Mouse (Mus musculus): ENCODE results near the gene Nefh. TPM values are rescaled to one million over a fixed set of nuclear protein-coding genes. Genes with fewer than 3 reads are reported as not detected.

The Nefh gene
- polyA plus RNA-seq, 1 experiment from 2014 or later, result 0.57 TPM

- Histone ChIP-seq H3K36me3 (peaks cover 46% of the 10 kb centered on the region), H3K9me3 (replicated peaks) (no peaks in the 10 kb centered on the region), H3K4me2 (peak within 1 kb of the TSS; percentile 86), H3K27me3 (no peaks in the 10 kb centered on the region), H3K27ac (peak within 1 kb of the TSS; percentile 85), H3K9ac (peak within 1 kb of the TSS; percentile 76), H3K4me1 (peaks cover 7% of the 10 kb centered on the region), H3K4me3 (replicated peaks) (peak within 1 kb of the TSS; percentile 84)
- WGBS, result 3% methylated on average over 52 of the region's 52 CpGs
- ATAC-seq (replicated peaks; ENCODE audit: low FRiP score), result peak; percentile 89
Measured at GRCm38 (mm10) chr11:4894848-4895816, 52.7 kb downstream of the Nefh start, which contains the start of gene Thoc5. Gene Thoc5, plus strand, starts transcription at chr11:4895320.

Small RNA genes within 50 kb of the gene (microRNA-seq; reads per million reads assigned to microRNA genes)
- gene Mir6918, result not detected

Other genes starting within 250 kb of the Nefh start
- gene Uqcr10, start 243.7 kb downstream of the Nefh start, polyA plus RNA-seq (2015; fragmentation: Nextera tagmentation; extraction: Ambion mirVana), result 889 and 930 TPM in 2 replicates
- 71.6 and 72.1 TPM in 2 replicates for gene Zmat5, start 243.4 kb downstream of the Nefh start, polyA plus RNA-seq (2015; fragmentation: Nextera tagmentation; extraction: Ambion mirVana)
- 0.10 and 0.17 TPM in 2 replicates for gene Cabp7, start 201.3 kb downstream of the Nefh start, polyA plus RNA-seq (2015; fragmentation: Nextera tagmentation; extraction: Ambion mirVana)
- gene Nf2, start 98.5 kb downstream of the Nefh start, polyA plus RNA-seq (2015; fragmentation: Nextera tagmentation; extraction: Ambion mirVana), result 49.8 and 53.2 TPM in 2 replicates
- gene Nipsnap1, start 74.1 kb downstream of the Nefh start, polyA plus RNA-seq (2015; fragmentation: Nextera tagmentation; extraction: Ambion mirVana), result 78.4 and 81.4 TPM in 2 replicates
- 36.0 and 39.7 TPM in 2 replicates for gene Thoc5, start 52.7 kb downstream of the Nefh start, polyA plus RNA-seq (2015; fragmentation: Nextera tagmentation; extraction: Ambion mirVana)
- 59.8 and 65.3 TPM in 2 replicates for gene Ap1b1, start 38.8 kb upstream of the Nefh start, polyA plus RNA-seq (2015; fragmentation: Nextera tagmentation; extraction: Ambion mirVana)
- gene Rasl10a, start 110.1 kb upstream of the Nefh start, polyA plus RNA-seq (2015; fragmentation: Nextera tagmentation; extraction: Ambion mirVana), result 2.8 and 4.2 TPM in 2 replicates
- 33.1 and 34.6 TPM in 2 replicates for gene Gas2l1, start 117.3 kb upstream of the Nefh start, polyA plus RNA-seq (2015; fragmentation: Nextera tagmentation; extraction: Ambion mirVana)
- gene Rhbdd3, start 150.9 kb upstream of the Nefh start, polyA plus RNA-seq (2015; fragmentation: Nextera tagmentation; extraction: Ambion mirVana), result 26.4 and 31.9 TPM in 2 replicates
- 788 and 840 TPM in 2 replicates for gene Ewsr1, start 151.2 kb upstream of the Nefh start, polyA plus RNA-seq (2015; fragmentation: Nextera tagmentation; extraction: Ambion mirVana)
- gene Emid1, start 204.2 kb upstream of the Nefh start, polyA plus RNA-seq (2015; fragmentation: Nextera tagmentation; extraction: Ambion mirVana), result 190 and 191 TPM in 2 replicates

All from kidney, embryonic 15.5 days (tissue).